Mouse (Mus musculus) forebrain, embryonic 13.5 days (tissue): ENCODE data around the gene Klhl23. TPM values are rescaled to one million over a fixed set of nuclear protein-coding genes. Genes with fewer than 3 reads are reported as not detected.
A peak's percentile ranks its signal among the peaks of the same experiment; 100 is the strongest.

Experiments
- ATAC-seq: fragments of 200-750 bp; cut with Nextera tagmentation; 2 replicates; pipeline ENCODE4 v1.8.0; 2017
- H3K27ac ChIP-seq: fragments of 300-500 bp; sonication (generic); 2 replicates; pipeline ENCODE4 v1.5.1; 2015; ENCODE audit warnings: inconsistent platforms, mild to moderate bottlenecking, moderate library complexity
- H3K27me3 ChIP-seq: fragments of 300-500 bp; sonication (generic); 2 replicates; pipeline ENCODE4 v1.6.1; 2015; ENCODE audit warnings: mild to moderate bottlenecking, inconsistent platforms
- H3K36me3 ChIP-seq: fragments of 300-500 bp; sonication (generic); 2 replicates; pipeline ENCODE4 v1.6.1; 2015; ENCODE audit warnings: mild to moderate bottlenecking, inconsistent platforms; ENCODE audit not compliant: poor library complexity, severe bottlenecking
- H3K4me1 ChIP-seq: fragments of 300-500 bp; sonication (generic); 2 replicates; pipeline ENCODE4 v1.6.1; 2015; ENCODE audit warnings: inconsistent platforms
- H3K4me2 ChIP-seq: fragments of 300-500 bp; sonication (generic); 2 replicates; pipeline ENCODE4 v1.6.1; 2015; ENCODE audit warnings: inconsistent platforms, mild to moderate bottlenecking, moderate library complexity
- H3K4me3 ChIP-seq: fragments of 300-500 bp; sonication (generic); 2 replicates; pipeline ENCODE4 v1.5.1; 2015; ENCODE audit warnings: mild to moderate bottlenecking, inconsistent platforms
- H3K9ac ChIP-seq: fragments of 300-500 bp; sonication (generic); 2 replicates; pipeline ENCODE4 v1.6.1; 2015; ENCODE audit warnings: mild to moderate bottlenecking, inconsistent platforms
- H3K9me3 ChIP-seq: fragments of 300-500 bp; sonication (generic); replicated peaks from 2 replicates; pipeline ENCODE4 v1.6.1; 2016; ENCODE audit warnings: inconsistent platforms
- whole genome bisulfite sequencing: fragments of 180-500 bp; shearing (Covaris S2); methylation state at CpG from one replicate; pipeline ENCODE4 v1.1.7; 2015; 5-methylcytosine and 5-hydroxymethylcytosine counted together
- polyA plus RNA-seq: library from polyadenylated mRNA; unstranded; fragments of >200 nt; fragmentation: Nextera tagmentation; extraction: Ambion mirVana; gene quantifications from 2 replicates; pipeline ENCODE4 v1.2.1, GENCODE M21; 2015

Gene Klhl23
- polyA plus RNA-seq, 1 experiment from 2014 or later: 45.2 TPM

- no peak overlapping the region for H3K9ac ChIP-seq
- ATAC-seq: no peak
- H3K27me3 ChIP-seq: no peaks in the 10 kb centered on the region
- H3K4me1 ChIP-seq: peaks cover 12% of the 10 kb centered on the region
- H3K27ac ChIP-seq: no peak overlapping the region
- no peak overlapping the region for H3K4me3 ChIP-seq
- H3K36me3 ChIP-seq: no peaks in the 10 kb centered on the region
- H3K9me3 ChIP-seq: no peaks in the 10 kb centered on the region
- WGBS: 67% methylated on average over 2 of the region's 2 CpGs
- H3K4me2 ChIP-seq: peak overlapping the region; percentile 73
Measured at GRCm38 (mm10) chr2:69883990-69884391, 62.2 kb downstream of the Klhl23 start.

GRCm38 (mm10) chr2:69884581-69884980 lies 62.8 kb downstream of the Klhl23 start:
- Histone ChIP-seq H3K36me3 (no peaks in the 10 kb centered on the region), H3K4me1 (peaks cover 12% of the 10 kb centered on the region), H3K4me2 (peak overlapping the region; percentile 73), H3K27me3 (no peaks in the 10 kb centered on the region), H3K27ac (no peak overlapping the region), H3K9me3 (no peaks in the 10 kb centered on the region), H3K9ac (peak overlapping the region; percentile 80; the same call in 1 of the 2 replicates), H3K4me3 (peak overlapping the region; percentile 56)
- no peak for ATAC-seq
- 64% methylated on average over 6 of the region's 6 CpGs for WGBS

DNA sequence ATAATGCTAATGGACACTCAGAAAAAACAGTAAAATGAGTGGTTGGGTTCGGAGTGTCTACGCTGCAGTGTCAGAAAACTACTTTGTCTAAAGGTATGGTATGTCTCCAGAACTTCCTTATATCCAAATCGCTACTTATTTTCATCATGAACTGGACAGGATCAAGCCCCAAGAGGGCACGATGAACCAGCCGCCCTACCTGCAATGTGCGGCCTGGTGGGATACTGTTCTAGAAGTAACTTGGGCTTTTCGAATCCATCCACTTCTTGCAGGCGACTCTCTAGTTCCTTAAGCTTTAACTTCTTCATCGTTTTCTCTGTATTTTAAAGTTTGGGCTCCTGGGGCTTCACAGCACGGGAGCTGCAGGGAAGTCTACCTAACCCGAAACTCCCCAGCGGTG lies 63.3 kb downstream of the Klhl23 start:
- peaks cover 12% of the 10 kb centered on the region for H3K4me1 ChIP-seq
- H3K36me3 ChIP-seq: no peaks in the 10 kb centered on the region
- H3K4me2 ChIP-seq: peak overlapping the region; percentile 73
- ATAC-seq: peak; percentile 54; the same call in 1 of the 2 replicates
- no peaks in the 10 kb centered on the region for H3K27me3 ChIP-seq
- no peak overlapping the region for H3K27ac ChIP-seq
- H3K9me3 ChIP-seq: no peaks in the 10 kb centered on the region
- 6% methylated on average over 12 of the region's 12 CpGs for WGBS
- H3K9ac ChIP-seq: peak overlapping the region; percentile 80
- H3K4me3 ChIP-seq: peak overlapping the region; percentile 56

DNA sequence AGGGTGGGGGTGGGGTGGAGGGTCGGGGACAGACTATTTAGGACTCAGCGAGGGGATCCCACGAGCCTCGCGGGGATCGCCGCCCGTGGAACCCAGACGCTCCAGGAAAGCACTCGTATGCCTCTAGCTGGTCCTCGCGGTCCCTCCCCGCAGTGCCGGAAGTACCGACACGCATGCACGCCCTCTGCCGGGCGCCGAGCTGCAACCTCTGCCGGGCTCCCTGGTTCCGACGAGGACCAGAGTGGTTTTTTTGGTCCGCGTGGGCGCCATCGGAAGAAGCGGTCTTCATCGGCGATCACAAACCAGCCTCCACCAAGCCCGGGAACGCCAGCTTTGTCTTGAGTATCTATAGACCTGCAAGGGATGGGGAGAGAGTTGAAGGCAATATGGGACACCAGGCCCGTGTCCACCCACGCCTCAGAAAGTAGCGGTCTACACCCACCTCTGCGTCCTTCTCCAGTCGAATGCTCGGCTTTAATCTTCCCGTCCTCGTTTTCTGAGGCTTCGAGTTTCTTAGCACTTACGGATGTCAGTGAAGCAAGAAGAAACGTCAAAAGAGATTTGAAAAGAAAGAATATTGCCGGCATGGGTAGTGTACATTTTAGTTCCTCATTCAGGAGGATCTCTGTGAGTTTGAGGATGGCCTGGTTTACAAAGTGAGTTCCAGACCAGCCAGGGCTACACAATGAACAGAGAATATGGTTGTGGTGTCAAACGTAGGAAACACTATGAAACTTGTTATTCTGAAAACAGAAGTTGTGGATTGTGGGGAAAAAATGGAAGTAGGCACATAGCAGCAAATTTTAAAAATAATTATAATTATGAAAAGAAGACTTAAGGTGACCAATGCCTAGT lies 63.9 kb downstream of the Klhl23 start, which contains the start of gene Mettl5:
Gene Mettl5, minus strand, starts transcription at position 165 of the 855 bp plus-strand sequence.
- peak within 1 kb of the TSS; percentile 56 for H3K4me3 ChIP-seq
- no peaks in the 10 kb centered on the region for H3K36me3 ChIP-seq
- H3K4me1 ChIP-seq: peaks cover 12% of the 10 kb centered on the region
- peak within 1 kb of the TSS; percentile 80 for H3K9ac ChIP-seq
- ATAC-seq: peak; percentile 97
- H3K27ac ChIP-seq: no peak within 1 kb of the TSS
- WGBS: 2% methylated on average over 45 of the region's 45 CpGs
- no peaks in the 10 kb centered on the region for H3K27me3 ChIP-seq
- no peaks in the 10 kb centered on the region for H3K9me3 ChIP-seq
- H3K4me2 ChIP-seq: peak within 1 kb of the TSS; percentile 73

Other genes with a start within 250 kb of the Klhl23 start
- gene Lrp2, start 235.9 kb upstream of the Klhl23 start, polyA plus RNA-seq: 0.75 and 1.1 TPM in 2 replicates
- gene Bbs5, start 174.8 kb upstream of the Klhl23 start, polyA plus RNA-seq: 16.6 and 20.0 TPM in 2 replicates
- 0.15 TPM in 2 replicates for gene Klhl41, start 151.8 kb upstream of the Klhl23 start, polyA plus RNA-seq
- gene Fastkd1, start 108.4 kb upstream of the Klhl23 start, polyA plus RNA-seq: 14.1 and 14.5 TPM in 2 replicates
- gene Ppig, start 99.4 kb upstream of the Klhl23 start, polyA plus RNA-seq: 139 and 147 TPM in 2 replicates
- 3.9 and 4.6 TPM in 2 replicates for gene Ccdc173, start 32.4 kb upstream of the Klhl23 start, polyA plus RNA-seq
- gene Phospho2, start 32.3 kb upstream of the Klhl23 start, polyA plus RNA-seq: 37.4 and 37.5 TPM in 2 replicates
- gene Ssb, start 39.6 kb downstream of the Klhl23 start, polyA plus RNA-seq: 400 and 426 TPM in 2 replicates
- gene Mettl5, start 63.7 kb downstream of the Klhl23 start, polyA plus RNA-seq: 36.2 and 40.6 TPM in 2 replicates
- gene Ubr3, start 75.3 kb downstream of the Klhl23 start, polyA plus RNA-seq: 14.2 and 15.7 TPM in 2 replicates
- gene Myo3b, start 217.2 kb downstream of the Klhl23 start, polyA plus RNA-seq: 0.18 and 0.25 TPM in 2 replicates